Mouse (Mus musculus): ENCODE measurements around the gene Nwd1.
A peak's percentile ranks its signal among the peaks of the same experiment; 100 is the strongest.

Gene Nwd1

DNA sequence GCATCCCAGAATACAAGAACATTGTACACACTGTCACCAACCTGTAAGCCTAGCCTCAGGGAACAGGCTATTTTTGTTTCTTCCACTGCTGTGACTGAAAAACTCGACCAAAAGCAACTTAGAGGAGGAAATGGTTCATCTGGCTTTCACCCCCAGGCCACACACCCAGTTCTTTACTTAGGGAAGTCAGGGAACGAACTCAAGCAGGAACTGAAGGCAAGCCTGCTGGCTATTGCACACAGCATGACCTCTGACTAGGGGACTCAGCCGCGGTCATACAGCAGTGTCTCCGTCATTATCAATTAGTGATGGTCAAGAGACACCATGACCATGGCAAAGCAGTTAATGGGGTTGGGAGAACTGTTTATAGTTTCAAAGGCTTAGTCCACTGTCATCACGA, 66.1 kb downstream of the Nwd1 start:
- DNase-seq, result no peak

DNA sequence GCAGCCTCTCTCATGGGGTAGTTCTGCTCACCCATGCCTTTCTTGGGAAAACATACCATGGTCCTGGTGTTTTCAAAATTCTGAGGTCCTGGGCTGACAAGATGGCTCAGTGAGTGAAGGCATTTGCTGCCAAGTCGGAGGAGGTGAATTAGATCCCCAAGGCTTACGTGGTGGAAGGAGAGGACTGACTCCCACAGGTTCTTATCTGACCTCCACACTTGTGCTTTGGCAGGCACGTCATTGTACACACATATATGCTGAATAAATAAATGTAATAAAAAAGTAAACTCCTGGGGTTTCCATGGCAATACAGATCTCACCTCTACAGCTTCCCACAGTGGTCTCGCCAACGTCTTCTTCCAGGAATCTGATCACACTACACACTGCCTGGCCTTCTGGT, 70.1 kb downstream of the Nwd1 start:
- no peak for DNase-seq

DNA sequence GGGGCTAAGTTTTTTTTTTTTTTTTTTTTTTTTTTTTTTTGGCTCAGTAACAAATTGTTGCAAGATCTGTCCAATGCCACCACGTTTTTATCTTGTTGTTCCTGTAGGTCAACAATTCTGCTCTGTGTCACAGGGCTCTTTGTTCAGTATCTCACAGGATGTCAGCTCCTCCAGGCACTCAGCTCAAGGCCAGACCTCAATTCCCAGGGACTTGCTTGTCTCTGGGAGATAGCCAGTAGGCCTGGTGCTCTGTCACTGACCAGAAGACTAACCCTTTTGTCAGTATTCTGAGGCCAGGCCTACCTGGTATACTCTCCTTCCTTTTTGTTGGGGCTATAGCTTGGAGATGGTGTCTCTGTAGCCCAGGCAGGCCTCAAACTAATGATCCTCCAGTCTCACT, 74.0 kb downstream of the Nwd1 start:
- DNase-seq, result no peak

DNA sequence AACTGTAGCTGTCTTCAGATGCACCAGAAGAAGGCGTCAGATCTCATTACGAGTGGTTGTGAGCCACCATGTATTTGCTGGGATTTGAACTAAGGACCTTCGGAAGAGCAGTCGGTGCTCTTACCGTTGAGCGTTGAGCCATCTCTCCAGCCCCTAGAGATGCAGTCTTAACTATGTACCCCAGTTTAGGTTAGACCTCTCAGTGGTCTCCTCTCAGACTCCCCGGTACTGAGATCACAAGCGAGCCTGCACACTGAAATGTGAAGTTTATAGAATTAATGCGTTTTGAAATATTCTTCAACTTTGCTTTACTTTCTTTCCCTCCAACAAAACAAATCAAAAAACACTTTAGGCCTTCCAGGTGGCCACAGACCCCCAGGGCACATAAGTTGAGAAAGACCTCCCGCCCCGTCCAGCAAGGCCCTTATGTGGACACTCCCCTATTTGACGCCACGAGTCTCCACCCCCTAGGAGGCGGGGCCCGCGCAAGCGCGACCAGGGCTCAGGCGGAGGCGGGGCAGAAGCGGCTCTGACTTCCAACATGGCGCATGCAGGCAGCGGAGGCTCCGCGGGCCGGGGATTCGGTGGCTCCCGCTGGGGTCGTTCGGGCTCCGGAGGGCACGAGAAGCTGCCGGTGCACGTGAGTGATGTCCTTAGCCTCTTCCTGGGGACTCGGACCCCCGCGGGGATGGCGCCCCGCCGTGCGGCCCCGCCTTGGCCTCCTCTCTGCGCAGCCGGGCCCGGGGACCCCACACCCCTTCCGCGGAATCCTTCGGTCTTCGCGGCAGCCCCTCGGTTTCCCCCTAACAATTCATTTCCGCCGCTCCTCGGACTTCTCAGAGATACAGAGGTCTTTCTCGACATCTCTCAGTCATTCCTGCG, 76.5 kb downstream of the Nwd1 start, which contains the start of gene Sin3b:
Sin3b (plus strand) TSS at position 517 of the 882 bp plus-strand sequence.
- peak; percentile 97 for DNase-seq

DNA sequence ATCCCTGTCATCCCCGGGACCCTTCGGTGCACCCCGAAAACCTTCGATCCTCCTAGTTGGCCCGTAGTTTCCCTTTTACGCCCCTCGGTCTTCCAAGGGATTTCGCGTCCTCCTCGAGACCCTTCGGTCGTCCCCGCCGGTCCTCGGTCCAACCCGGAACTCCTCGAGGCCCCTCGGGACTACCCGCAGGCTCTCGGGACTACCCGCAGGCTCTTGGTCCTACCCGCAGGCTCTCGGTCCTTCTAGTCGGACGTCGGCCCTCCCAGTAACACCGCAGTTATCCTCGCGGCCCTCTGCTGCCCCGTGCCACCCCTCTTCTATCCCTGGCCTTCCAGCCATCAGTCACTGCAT, 77.1 kb downstream of the Nwd1 start:
- peak; percentile 58 for DNase-seq

DNA sequence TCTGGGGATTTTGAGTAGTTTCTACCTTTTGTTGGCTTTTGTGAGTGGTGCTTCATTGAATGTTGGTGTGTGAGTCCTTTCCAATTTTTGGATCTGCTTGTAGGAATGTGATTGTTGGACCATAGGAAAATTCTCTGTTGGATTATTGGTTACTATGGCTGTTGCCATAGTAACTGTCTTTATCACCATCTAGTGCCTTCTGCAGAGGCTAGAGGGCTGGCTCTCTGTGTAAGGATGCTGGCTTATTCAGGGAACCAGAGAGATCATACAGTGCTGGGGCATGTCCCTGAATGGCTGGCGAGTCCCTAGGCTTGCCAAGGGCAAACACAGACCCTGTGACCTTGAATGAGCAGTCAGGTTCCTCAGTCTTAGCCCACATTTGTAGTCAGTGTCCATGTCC, 82.1 kb downstream of the Nwd1 start:
- DNase-seq, result no peak

DNA sequence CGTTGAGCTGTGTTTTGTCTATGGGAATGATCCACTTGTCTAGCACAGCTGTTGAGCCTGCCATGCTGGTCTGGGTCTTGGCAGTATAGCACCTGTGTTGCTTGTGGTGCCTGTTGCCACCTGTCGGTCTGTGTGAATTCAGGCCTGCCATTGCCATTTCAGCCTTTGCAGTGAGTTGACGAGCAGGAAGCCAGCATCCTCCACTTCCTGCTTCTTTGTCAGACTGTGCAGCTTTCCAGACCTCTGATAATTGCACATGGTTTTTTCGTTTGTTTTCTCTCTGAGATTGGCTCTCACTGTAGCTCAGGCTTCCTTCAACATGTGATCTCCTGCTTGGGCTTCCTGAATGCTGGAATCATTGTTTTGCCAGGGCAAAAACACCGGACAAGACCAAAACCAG, 88.5 kb downstream of the Nwd1 start:
- peak; percentile 17 for DNase-seq

DNA sequence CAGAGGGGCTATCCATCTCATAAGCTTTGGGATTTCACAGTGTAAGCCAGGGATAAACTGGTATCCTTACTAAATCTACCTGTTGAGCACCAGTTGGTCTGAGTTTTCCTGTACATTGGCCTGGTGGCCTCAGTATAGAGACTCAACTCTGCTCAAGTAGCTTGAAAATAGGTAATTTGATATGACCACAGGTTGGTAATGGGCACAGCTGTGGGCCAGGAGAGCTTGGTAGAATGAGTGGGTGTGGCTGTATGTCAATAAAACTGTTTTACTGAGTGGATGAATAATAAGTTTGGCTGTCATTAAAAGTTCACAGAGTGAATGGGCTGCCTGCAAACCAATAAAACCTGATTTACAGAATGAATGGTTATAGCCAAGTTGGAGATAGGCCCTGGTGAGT, 90.4 kb downstream of the Nwd1 start:
- no peak for DNase-seq

DNA sequence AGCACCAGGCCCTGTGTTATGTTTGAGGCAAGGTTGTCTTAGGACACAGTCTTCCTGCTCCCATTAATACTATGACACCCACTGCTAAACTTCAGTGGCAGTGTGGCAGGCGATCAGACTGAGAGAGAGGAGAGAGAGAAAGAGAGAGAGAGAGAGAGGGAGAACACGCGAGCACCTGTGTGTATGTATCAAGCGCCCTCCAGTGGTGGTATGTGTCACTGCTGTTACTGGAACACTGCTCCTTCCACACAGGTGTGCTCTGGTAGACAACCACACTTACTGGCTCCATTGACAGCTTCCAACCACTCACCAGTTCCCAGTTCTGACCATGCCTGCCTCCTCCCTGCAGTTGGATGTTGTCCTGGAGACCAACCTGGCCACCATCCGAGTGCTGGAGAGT, 99.5 kb downstream of the Nwd1 start:
- DNase-seq, result peak; percentile 69

DNA sequence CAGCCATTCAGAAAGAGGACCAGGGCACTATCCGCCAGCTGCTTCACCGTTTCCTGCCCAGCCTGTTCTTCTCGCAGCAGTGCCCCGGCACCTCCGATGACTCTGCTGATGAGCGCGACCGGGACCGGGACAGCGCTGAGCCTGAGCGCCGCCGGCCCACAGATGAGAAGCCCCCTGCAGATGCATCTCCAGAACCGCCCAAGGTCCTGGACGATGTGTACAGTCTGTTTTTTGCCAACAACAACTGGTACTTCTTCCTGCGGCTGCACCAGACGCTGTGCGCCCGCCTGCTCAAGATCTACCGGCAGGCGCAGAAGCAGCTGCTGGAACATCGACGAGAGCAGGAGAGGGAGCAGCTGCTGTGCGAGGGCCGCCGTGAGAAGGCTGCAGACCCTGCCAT, 103.3 kb downstream of the Nwd1 start:
- no peak for DNase-seq

DNA sequence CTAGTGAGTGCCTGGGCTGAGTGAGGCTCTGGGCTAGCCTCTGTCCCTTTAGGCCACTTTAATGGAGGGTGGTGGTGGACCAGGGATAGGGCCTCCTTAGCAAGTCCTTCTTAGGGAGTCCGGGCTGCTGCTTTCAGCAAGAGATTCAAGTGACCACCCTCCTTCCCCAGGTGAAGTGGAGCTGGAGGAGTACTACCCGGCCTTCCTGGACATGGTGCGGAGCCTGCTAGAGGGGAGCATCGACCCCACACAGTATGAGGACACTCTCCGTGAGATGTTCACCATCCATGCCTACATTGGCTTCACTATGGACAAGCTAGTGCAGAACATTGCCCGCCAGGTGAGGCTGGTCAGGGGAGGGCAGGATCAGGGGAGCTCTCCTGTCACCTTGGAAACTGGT, 103.8 kb downstream of the Nwd1 start:
- no peak for DNase-seq

DNA sequence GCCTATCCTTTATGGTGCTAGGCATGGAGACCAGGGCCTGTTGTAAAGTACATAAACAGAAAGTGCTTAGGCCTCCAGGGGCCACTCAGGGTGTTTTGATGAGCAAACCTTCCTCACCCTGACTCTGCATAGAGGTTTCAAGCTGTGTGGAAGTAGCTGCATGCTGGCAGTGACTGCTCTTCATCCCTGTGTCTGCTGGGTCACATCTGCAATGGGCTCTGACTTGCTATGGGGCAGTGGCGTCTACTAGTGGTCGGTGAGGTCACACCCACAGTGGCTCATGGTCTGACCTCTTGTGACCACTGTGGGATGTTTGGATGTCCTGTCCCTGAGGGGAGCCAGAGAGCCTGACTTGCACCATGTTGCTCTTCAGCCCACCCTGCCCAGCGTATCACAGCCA, 104.6 kb downstream of the Nwd1 start:
- peak; percentile 2 for DNase-seq

DNA sequence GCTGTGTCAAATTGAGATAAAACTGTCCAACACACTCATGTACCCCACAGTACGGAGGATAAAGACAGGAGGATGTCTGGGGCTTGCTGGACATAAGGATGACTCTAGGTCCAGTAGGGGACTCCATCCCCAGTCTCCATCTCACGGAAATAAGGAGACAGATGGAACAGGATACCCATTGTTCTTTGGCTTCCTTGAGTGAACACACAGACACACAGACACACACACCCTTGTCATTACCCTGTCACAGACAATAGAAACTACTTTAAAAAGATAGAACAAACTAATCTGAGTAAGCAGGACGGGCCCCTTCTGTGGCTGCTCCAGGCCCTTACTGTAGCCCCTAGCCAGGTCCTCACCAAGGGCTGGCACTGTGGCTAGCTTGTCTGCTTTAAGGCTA, 105.8 kb downstream of the Nwd1 start:
- DNase-seq, result peak; percentile 9

DNA sequence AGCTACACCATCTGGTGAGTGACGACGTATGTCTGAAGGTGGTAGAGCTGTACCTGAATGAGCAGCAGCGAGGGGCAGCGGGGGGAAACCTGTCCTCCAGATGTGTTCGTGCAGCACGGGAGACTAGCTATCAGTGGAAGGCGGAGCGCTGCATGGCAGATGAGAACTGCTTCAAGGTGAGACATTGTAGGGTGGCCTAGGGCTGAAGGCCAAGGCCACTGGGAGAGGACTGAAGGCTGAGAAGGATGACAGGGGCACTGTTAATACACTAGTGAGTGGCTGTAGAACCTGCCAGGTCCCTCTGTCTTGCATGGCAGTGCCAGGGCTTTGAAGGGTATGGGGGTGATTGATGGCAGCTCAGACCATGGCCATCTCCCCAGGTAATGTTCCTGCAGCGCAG, 106.7 kb downstream of the Nwd1 start:
- peak; percentile 6 for DNase-seq

DNA sequence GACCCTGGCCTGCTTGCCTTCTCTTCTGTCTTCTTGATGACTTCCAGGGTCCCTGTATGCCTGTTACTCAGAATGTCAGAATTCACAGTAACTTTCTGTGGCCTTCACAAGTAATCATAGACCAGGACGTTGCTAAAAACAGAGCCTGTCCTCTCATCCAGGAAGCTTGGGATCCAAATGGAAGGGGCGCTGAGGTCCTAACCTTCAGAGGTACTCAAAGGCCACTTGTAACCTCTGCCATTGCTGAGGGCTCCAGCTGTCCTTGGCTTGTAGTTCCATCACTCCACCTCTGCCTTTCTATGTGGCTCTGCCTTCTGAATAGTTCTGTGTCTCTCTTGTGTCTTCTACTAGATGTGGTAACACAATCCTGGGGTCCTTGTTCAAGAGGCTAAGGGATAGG, 107.3 kb downstream of the Nwd1 start:
- peak; percentile 3 for DNase-seq

DNA sequence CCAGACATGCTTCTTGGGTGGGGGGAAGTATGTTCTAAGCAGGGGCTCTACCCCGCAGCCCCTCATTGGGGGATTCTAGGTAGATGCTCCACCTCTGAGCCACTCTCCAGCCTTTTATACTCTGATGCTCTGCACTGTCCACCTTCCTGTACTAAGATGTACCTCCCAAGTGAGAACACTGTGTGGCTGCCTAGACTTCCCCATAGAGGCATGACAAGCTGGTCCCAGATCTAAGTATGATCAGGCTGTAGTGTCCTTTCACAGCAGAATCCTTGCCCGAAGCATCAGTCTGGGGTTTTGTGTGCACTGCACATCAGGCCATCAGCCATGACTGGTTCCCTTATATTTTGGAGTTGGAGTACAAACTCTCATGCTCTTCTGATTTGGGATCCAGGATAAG, 109.5 kb downstream of the Nwd1 start:
- peak; percentile 1 for DNase-seq

DNA sequence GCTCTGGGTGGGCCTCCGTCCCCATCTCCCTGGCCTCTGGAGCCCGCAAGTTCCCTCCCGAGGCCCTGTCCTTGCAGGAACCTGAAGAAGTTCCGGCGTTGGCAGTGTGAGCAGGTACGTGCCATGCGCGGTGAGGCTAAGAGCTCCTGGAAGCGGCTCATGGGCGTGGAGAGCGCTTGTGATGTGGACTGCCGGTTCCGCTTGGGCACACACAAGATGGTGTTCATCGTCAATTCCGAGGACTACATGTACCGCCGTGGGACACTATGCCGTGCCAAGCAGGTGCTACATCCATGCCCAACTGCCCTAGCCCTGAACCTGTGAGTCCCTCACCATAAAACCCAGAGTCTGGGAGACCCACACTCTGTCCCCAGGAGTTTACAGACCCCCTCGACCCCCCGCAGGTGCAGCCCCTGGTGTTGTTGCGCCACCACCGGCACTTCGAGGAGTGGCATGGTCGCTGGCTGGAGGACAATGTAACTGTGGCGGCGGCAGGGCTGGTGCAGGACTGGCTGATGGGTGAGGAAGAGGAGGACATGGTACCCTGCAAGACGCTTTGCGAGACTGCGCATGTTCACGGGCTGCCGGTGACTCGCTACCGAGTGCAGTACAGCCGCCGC, 110.4 kb downstream of the Nwd1 start:
- DNase-seq, result peak; percentile 7

DNA sequence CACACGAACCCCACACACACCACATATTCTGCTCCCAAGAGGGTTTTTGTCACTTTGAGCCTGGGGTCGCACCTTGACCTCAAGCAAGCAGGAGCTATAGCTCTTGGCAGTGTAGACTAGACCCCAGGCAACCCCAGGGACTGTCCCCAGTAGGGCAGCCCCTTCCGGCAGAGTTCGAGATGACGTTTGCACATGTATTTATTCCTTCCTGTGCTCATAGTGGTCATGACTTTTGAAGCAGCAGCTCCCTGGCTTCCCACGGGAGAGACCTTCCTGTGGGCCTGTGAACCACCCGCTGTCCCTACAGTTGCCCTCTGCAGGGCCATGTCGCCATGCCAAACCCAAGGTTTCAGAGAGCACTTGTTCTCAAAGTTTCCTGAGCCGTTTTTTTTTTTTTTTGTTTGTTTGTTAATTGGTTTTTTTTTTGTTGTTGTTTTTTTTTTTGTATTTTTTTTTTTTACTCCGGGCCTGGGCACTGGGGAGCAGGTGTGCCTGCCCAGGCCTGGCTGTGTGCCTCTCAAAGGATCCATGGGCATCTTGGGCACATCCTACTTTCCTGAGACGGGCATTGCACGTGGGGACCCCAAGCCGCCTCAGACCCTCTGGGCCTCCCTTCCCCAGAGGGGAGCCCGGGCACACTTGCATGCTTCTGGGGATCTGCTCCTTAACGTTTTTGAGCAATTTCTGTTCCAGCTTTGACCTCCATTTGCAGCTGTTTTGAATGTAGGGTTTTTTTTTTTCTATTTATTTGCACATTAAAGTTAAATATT, 111.1 kb downstream of the Nwd1 start:
- peak; percentile 2 for DNase-seq

DNA sequence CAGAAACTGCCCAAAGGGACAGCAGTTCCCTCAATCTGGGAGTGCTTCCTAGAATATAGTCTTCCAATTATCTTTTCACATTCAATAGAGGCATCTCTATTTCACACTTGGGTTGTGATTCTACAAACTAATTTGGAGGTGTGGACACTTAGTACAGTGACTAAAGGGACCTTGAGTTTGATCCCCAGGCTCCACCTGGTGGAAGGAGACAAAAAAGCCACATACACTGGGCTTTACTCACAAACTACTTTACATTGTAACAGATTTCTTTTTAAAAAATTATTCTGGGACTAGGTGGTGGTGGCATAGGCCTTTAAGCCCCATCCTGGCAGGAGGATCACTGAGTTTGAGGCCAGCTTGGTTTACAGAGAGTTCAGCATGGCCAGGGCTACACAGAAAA, 111.8 kb downstream of the Nwd1 start:
- DNase-seq, result peak; percentile 14

DNA sequence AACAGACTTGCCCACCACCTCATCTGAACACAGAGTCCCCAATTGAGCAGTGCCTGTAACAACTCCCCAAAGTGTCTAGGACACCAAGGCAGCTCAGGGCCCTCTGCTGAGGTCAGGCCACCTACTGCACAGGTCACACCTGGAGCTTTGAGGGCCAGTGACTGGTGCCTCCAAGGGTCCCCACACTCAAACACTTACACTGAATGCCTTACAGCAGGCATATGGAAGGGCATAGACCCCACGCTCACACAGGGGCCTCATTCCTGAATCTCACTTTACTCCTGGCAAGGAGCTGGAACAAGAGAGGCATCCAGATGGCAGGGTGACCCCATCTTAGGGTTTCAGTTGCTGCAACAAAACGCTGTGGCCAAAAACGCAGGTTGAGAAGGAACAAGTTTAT, 113.7 kb downstream of the Nwd1 start:
- DNase-seq, result no peak

DNA sequence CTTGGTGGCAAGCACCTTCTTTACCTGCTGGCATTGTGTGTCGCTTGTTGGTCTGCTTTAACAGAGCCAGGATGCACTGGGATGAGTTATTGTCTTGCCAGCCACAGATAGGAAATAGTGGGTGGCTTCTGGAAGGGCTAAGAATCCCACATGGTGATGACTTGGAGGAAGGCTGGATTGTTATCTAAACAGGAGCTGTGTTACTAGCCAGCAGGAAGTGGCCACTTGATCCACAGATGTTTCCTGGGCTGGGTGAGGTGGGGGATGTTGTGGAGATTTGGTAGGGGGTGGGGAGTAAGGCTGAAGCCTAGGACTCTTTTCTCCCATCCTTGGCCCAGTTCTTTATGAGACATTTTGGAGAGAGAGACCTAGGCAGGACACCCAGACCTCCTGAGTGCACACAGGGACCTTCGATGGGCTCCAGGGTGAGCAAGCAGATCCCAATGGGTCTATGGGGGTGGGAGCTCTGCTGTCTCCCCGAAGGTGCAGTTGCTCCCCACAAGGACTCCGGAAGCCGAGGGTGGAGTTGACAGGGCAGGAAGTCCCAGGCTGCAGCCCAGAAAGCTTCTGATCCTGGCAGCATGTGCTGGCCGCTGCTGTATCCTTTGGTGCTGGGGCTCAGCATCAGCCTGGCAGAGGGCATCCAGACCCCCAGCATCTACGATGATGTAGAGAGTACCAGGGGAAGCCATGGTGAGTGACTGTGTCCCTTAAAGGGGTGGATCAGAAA, 115.0 kb downstream of the Nwd1 start, which contains the start of gene F2rl3:
F2rl3 (plus strand) TSS at position 559 of the 730 bp plus-strand sequence.
- DNase-seq, result peak; percentile 43

DNA sequence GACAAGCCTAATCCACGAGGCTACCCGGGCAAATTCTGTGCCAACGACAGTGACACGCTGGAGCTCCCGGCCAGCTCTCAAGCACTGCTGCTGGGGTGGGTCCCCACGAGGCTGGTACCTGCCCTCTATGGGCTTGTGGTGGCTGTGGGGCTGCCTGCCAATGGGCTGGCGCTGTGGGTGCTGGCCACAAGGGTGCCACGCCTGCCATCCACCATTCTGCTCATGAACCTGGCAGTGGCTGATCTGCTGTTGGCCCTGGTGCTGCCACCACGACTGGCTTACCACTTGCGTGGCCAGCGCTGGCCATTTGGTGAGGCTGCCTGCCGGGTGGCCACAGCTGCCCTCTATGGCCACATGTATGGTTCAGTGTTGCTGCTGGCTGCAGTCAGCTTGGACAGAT, 115.8 kb downstream of the Nwd1 start:
- DNase-seq, result no peak

DNA sequence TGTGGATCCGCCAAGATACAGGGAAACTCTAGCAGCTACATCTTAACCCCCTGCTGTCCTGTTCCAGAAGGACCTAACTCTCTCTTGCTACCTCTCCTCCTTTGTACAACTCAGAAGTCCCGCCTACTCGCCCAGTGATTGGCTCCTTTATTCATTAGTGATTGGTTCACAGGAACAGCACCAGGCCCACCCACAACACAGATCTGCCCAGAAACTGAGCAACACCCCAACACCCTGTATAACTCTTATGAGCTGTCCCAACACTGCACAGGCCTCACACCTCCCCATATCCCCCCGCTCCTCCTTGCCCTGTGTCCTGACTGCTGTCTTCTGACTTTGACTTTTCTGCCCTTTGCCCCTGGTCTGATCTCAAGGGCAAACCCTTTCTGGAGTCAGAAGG, 119.2 kb downstream of the Nwd1 start:
- no peak for DNase-seq
